Mouse (Mus musculus) thymus, adult 18-20 months (tissue): ENCODE measurements around the gene Ptp4a2.
"Not testable (repeated sequence)": the region's sequence is repeated elsewhere in the genome, so short reads cannot be mapped to it uniquely, and the experiment has no call there.

Experiments
- DNase-seq, 2 experiments: peaks; one replicate each; pipeline ENCODE4 v3.0.0; 2022; ENCODE audit warnings: mixed read lengths in 2 of 2

Ptp4a2 gene

DNA sequence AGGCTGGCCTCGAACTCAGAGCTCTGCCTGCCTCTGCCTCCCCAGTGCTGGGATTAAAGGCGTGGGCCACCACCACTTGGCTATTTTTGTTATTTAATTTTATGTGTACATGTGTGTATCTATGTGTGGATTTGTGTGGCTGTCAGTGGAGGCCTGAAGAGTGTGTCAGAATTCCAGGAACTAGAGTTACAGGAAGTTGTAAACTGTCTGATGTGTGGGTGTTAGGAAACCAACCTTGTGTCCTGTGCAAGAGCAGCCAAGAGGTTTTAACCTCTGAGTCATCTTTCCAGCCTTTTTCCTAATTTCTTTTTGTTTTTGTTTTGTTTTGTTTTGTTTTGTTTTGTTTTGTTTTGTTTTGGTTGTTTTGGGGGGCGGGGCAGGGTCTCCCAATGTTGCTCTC lies 83.8 kb downstream of the Ptp4a2 start:
- DNase-seq, result no peak

GRCm38 (mm10) chr4:129898815-129899214 lies 87.8 kb downstream of the Ptp4a2 start:
- not testable (repeated sequence) for DNase-seq
